Mouse (Mus musculus) lung, embryonic 14.5 days (tissue): ENCODE data around the gene Nrip2. TPM values are rescaled to one million over a fixed set of nuclear protein-coding genes. Genes with fewer than 3 reads are reported as not detected.

Experiments
- ATAC-seq: fragments of 200-750 bp; cut with Nextera tagmentation; 2 replicates; pipeline ENCODE4 v1.8.0; 2017; ENCODE audit warnings: mild to moderate bottlenecking, moderate TSS enrichment, moderate library complexity; ENCODE audit not compliant: insufficient read depth
- DNase-seq: peaks from one replicate; pipeline ENCODE4 v3.0.0-alpha.2; 2015
- H3K27ac ChIP-seq: fragments of 300-500 bp; sonication (generic); 2 replicates; pipeline ENCODE4 v1.5.1; 2014; ENCODE audit warnings: low read depth, mild to moderate bottlenecking, moderate library complexity
- H3K27me3 ChIP-seq: fragments of 300-500 bp; sonication (generic); 2 replicates; pipeline ENCODE4 v1.6.1; 2014; ENCODE audit warnings: low read length, control low read depth; ENCODE audit not compliant: insufficient read depth
- H3K36me3 ChIP-seq: fragments of 300-500 bp; sonication (generic); 2 replicates; pipeline ENCODE4 v1.6.1; 2014; ENCODE audit warnings: control low read depth; ENCODE audit not compliant: insufficient read depth
- H3K4me1 ChIP-seq: fragments of 300-500 bp; sonication (generic); 2 replicates; pipeline ENCODE4 v1.6.1; 2014; ENCODE audit warnings: antibody characterized with exemption, control low read depth; ENCODE audit not compliant: insufficient read depth
- H3K4me2 ChIP-seq: fragments of 300-500 bp; sonication (generic); 2 replicates; pipeline ENCODE4 v1.6.1; 2014; ENCODE audit warnings: mild to moderate bottlenecking
- H3K4me3 ChIP-seq: fragments of 300-500 bp; sonication (generic); 2 replicates; pipeline ENCODE4 v1.5.1; 2014; ENCODE audit warnings: low read depth, low read length
- H3K9ac ChIP-seq: fragments of 300-500 bp; sonication (generic); 2 replicates; pipeline ENCODE4 v1.6.1; 2014
- H3K9me3 ChIP-seq: fragments of 300-500 bp; sonication (generic); 2 replicates; pipeline ENCODE4 v1.6.1; 2016; ENCODE audit warnings: low read depth, low read length, control low read depth
- CTCF ChIP-seq: IDR thresholded peaks from 2 replicates; pipeline ENCODE4 v1.5.1; 2016; ENCODE audit warnings: antibody characterized with exemption, low read depth
- WGBS: fragments of 180-500 bp; shearing (Covaris S2); extraction: QIAGEN DNeasy Blood & Tissue Kit; methylation state at CpG from one replicate; pipeline ENCODE4 v1.1.7; 2014; 5-methylcytosine and 5-hydroxymethylcytosine counted together
- polyA plus RNA-seq: library from polyadenylated mRNA; unstranded; fragments of >200 nt; fragmentation: Nextera tagmentation; extraction: Ambion mirVana; gene quantifications from 2 replicates; pipeline ENCODE4 v1.2.1, GENCODE M21; 2014

The Nrip2 gene
- polyA plus RNA-seq, 1 experiment from 2014 or later: 4.3 TPM

GRCm38 (mm10) chr6:128455835-128456605, 56.9 kb downstream of the Nrip2 start:
- H3K4me3 ChIP-seq: no peak overlapping the region
- TF ChIP-seq CTCF: no peak
- H3K4me1 ChIP-seq: no peaks in the 10 kb centered on the region
- H3K36me3 ChIP-seq: no peaks in the 10 kb centered on the region
- H3K27me3 ChIP-seq: no peaks in the 10 kb centered on the region
- H3K27ac ChIP-seq: no peak overlapping the region
- ATAC-seq: peak; percentile 31
- H3K9ac ChIP-seq: no peak overlapping the region
- H3K4me2 ChIP-seq: no peak overlapping the region
- no peak for DNase-seq
- no peaks in the 10 kb centered on the region for H3K9me3 ChIP-seq
- 53% methylated on average over 12 of the region's 12 CpGs for WGBS

DNA sequence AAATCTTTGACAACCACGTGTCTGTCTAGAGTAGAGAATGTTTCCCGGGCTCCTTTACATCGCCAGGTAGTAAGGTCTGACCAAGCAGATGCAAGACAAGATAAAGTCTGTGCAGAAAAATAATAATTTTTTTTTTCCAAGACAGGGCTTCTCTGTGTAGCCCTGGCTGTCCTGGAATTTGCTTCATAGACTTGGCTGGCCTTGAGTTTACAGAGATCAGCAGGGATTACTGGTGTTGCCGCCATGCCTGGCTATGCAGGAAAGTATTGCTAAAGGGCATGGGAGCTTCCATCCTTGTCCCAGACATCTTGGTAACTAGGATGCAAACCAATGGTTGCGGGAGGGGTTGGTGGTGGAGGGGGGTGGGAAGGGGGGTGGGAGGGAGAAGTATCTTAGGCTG, 58.1 kb downstream of the Nrip2 start:
- no peak for ATAC-seq
- Histone ChIP-seq H3K4me3 (no peak overlapping the region), H3K4me2 (no peak overlapping the region), H3K27me3 (no peaks in the 10 kb centered on the region), H3K27ac (no peak overlapping the region), H3K9ac (no peak overlapping the region), H3K36me3 (no peaks in the 10 kb centered on the region), H3K4me1 (no peaks in the 10 kb centered on the region), H3K9me3 (no peaks in the 10 kb centered on the region)
- no peak for DNase-seq
- TF ChIP-seq CTCF: no peak
- WGBS: 79% methylated on average over 5 of the region's 5 CpGs

- Histone ChIP-seq H3K4me3 (no peak overlapping the region), H3K9ac (no peak overlapping the region), H3K4me2 (no peak overlapping the region), H3K27me3 (no peaks in the 10 kb centered on the region), H3K27ac (no peak overlapping the region), H3K4me1 (no peaks in the 10 kb centered on the region), H3K9me3 (no peaks in the 10 kb centered on the region), H3K36me3 (no peaks in the 10 kb centered on the region)
- ATAC-seq (no peak), DNase-seq (no peak)
- TF ChIP-seq CTCF: no peak
- 37% methylated on average over 2 of the region's 2 CpGs for WGBS
These were observed 61.2 kb downstream of the Nrip2 start for GRCm38 (mm10) chr6:128460321-128460720.

DNA sequence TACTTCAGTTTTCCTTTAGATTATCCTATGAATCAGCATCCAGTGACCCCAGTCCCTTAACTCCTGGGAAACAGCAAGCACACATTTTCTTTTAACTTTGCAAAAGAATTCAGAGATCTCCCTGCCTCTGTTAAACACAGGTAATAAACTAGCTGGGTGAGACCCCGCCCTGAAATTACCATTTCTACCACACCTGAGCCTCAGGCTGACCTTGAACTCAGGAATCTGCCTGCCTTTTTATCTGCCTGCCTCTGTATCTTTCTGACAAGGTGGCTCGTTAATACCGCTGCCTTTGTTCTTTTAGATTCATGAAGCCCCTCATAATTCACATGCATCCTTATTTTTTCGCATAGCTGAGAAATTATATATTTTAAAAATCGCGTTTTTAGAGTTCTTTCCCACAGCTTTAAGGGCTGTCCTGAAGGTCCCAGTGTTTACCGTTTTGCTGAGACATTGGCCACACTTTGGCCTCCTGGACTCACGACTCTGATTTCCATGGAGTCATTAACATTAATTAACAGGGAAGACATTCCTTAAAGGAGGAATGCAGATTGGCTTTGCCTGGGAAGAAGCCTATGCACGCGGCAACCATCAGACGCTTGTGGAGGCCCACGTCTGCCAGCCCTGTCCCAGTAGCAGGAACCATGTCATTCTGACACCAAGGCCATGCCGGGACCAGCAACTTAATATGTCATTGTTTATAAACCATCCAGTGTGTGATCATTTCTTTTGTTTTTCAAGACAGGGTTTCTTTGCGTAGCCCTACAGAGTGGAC, 61.8 kb downstream of the Nrip2 start:
- ATAC-seq: no peak
- Histone ChIP-seq H3K27me3 (no peaks in the 10 kb centered on the region), H3K9me3 (no peaks in the 10 kb centered on the region), H3K9ac (no peak overlapping the region), H3K4me3 (no peak overlapping the region), H3K4me1 (no peaks in the 10 kb centered on the region), H3K36me3 (no peaks in the 10 kb centered on the region), H3K4me2 (no peak overlapping the region), H3K27ac (no peak overlapping the region)
- DNase-seq: no peak
- WGBS: 70% methylated on average over 14 of the region's 14 CpGs
- TF ChIP-seq CTCF: no peak

- Histone ChIP-seq H3K4me1 (no peaks in the 10 kb centered on the region), H3K27ac (no peak overlapping the region), H3K4me2 (no peak overlapping the region), H3K36me3 (no peaks in the 10 kb centered on the region), H3K4me3 (no peak overlapping the region), H3K27me3 (no peaks in the 10 kb centered on the region), H3K9ac (no peak overlapping the region), H3K9me3 (no peaks in the 10 kb centered on the region)
- ATAC-seq: no peak
- no peak for DNase-seq
- TF ChIP-seq CTCF: no peak
These were observed 62.5 kb downstream of the Nrip2 start for GRCm38 (mm10) chr6:128461606-128462005.

DNA sequence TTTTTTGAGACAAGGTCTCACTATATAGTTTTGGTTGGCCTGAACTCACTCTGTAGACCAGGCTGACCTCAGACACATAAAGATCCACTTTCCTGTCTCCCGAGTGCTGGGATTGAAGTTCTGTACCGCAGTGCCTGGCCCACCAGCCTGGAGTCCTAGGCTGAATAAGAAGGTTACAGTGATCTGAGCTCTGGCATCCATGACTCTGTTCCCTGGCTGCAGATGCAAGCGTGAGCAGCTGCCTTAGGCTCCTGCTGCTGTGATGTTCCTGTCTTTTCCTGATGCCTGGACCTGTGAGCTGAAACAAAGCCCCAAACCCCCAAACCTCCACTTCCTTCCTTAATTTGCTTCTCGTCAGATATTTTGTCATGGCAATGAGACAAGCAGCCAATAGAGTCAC, 65.9 kb downstream of the Nrip2 start:
- no peak for DNase-seq
- H3K36me3 ChIP-seq: no peaks in the 10 kb centered on the region
- no peaks in the 10 kb centered on the region for H3K9me3 ChIP-seq
- no peak overlapping the region for H3K9ac ChIP-seq
- WGBS: 69% methylated on average over 4 of the region's 4 CpGs
- H3K27ac ChIP-seq: no peak overlapping the region
- H3K4me2 ChIP-seq: no peak overlapping the region
- H3K4me1 ChIP-seq: no peaks in the 10 kb centered on the region
- no peak for ATAC-seq
- no peak overlapping the region for H3K4me3 ChIP-seq
- TF ChIP-seq CTCF: no peak
- no peaks in the 10 kb centered on the region for H3K27me3 ChIP-seq

Other genes with a start within 250 kb of the Nrip2 start
- 3.3 and 4.1 TPM in 2 replicates for gene Tead4, start 98.5 kb upstream of the Nrip2 start, polyA plus RNA-seq
- gene Tulp3, start 43.4 kb upstream of the Nrip2 start, polyA plus RNA-seq: 22.0 and 23.1 TPM in 2 replicates
- 134 and 144 TPM in 2 replicates for gene Rhno1, start 36.4 kb upstream of the Nrip2 start, polyA plus RNA-seq
- 55.0 and 56.7 TPM in 2 replicates for gene Foxm1, start 36.3 kb upstream of the Nrip2 start, polyA plus RNA-seq
- gene Tex52, start 23.8 kb upstream of the Nrip2 start, polyA plus RNA-seq: 0.21 and 0.35 TPM in 2 replicates
- gene Gm44596, start 23.8 kb upstream of the Nrip2 start, polyA plus RNA-seq: not detected in 2 replicates
- 32.6 and 41.4 TPM in 2 replicates for gene Itfg2, start 25.6 kb downstream of the Nrip2 start, polyA plus RNA-seq
- gene Fkbp4, start 39.4 kb downstream of the Nrip2 start, polyA plus RNA-seq: 434 and 450 TPM in 2 replicates
- gene Pzp, start 127.4 kb downstream of the Nrip2 start, polyA plus RNA-seq: 0.04 and 0.18 TPM in 2 replicates
- gene A2ml1, start 182.3 kb downstream of the Nrip2 start, polyA plus RNA-seq: 0.64 and 1.4 TPM in 2 replicates
- gene Klrb1a, start 224.2 kb downstream of the Nrip2 start, polyA plus RNA-seq: not detected in 2 replicates